Mouse (Mus musculus) midbrain, embryonic 10.5 days (tissue): Measurements from ENCODE around the gene Rps19. TPM values are rescaled to one million over a fixed set of nuclear protein-coding genes. Genes with fewer than 3 reads are reported as not detected.

Experiments
- DNase-seq: peaks from one replicate; pipeline ENCODE4 v3.0.0-alpha.2; 2017; ENCODE audit warnings: low spot score
- H3K27ac ChIP-seq: fragments of 300-500 bp; sonication (generic); replicated peaks from 2 replicates; pipeline ENCODE4 v1.5.1; 2016; ENCODE audit warnings: mild to moderate bottlenecking
- H3K27me3 ChIP-seq: fragments of 300-500 bp; sonication (generic); 2 replicates; pipeline ENCODE4 v1.6.1; 2016; ENCODE audit warnings: low read depth, mild to moderate bottlenecking; ENCODE audit not compliant: poor library complexity, severe bottlenecking
- H3K36me3 ChIP-seq: fragments of 300-500 bp; sonication (generic); 2 replicates; pipeline ENCODE4 v1.6.1; 2016; ENCODE audit warnings: mild to moderate bottlenecking, moderate library complexity
- H3K4me1 ChIP-seq: fragments of 300-500 bp; sonication (generic); 2 replicates; pipeline ENCODE4 v1.6.1; 2016
- H3K4me3 ChIP-seq: fragments of 300-500 bp; sonication (generic); 2 replicates; pipeline ENCODE4 v1.5.1; 2016; ENCODE audit warnings: mild to moderate bottlenecking, moderate library complexity
- H3K9me3 ChIP-seq: fragments of 300-500 bp; sonication (generic); replicated peaks from 2 replicates; pipeline ENCODE4 v1.6.1; 2016; ENCODE audit warnings: mild to moderate bottlenecking
- WGBS: fragments of 180-500 bp; shearing (Covaris S2); methylation state at CpG from one replicate; pipeline ENCODE4 v1.1.7; 2016; 5-methylcytosine and 5-hydroxymethylcytosine counted together
- polyA plus RNA-seq: library from polyadenylated mRNA; unstranded; fragments of >200 nt; fragmentation: Nextera tagmentation; extraction: Ambion mirVana; gene quantifications from 2 replicates; pipeline ENCODE4 v1.2.1, GENCODE M21; 2016

The Rps19 gene
- polyA plus RNA-seq, 1 experiment from 2014 or later, result 2,205 TPM

DNA sequence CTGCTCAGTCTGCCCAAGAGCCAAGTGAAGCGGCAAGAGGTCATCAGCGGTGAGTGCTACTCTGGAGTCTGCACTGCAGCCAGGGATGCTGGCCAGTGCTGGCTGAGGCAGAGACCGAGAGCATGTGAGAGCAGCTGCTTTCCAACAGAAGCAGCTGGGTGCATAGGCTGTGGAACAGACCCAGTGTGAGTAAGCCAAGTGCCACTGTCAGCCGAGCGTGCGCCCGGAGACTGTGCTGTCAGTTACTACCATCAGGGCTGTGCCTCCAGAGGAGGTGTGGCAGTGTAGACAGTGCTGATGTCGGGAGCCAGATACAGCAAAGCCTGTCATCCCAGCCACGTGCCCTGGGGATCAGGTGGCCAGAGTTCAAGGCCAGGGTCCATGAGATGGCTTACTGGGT is 35.6 kb downstream of the Rps19 start:
- no peaks in the 10 kb centered on the region for H3K27me3 ChIP-seq
- no peak for DNase-seq
- 91% methylated on average over 9 of the region's 9 CpGs for WGBS
- no peak overlapping the region for H3K4me3 ChIP-seq
- peaks cover 2% of the 10 kb centered on the region; the same call in 1 of the 2 replicates for H3K9me3 ChIP-seq
- H3K27ac ChIP-seq, result no peak overlapping the region
- peaks cover 82% of the 10 kb centered on the region for H3K36me3 ChIP-seq
- no peaks in the 10 kb centered on the region for H3K4me1 ChIP-seq

GRCm38 (mm10) chr7:24930475-24930874 is 46.3 kb downstream of the Rps19 start:
- no peak for DNase-seq
- no peak overlapping the region for H3K27ac ChIP-seq
- no peaks in the 10 kb centered on the region for H3K9me3 ChIP-seq
- H3K36me3 ChIP-seq, result peaks cover 23% of the 10 kb centered on the region
- peaks cover 52% of the 10 kb centered on the region for H3K4me1 ChIP-seq
- WGBS, result 55% methylated on average over 6 of the region's 6 CpGs
- peak overlapping the region; percentile 30; the same call in 1 of the 2 replicates for H3K4me3 ChIP-seq
- peaks cover 86% of the 10 kb centered on the region for H3K27me3 ChIP-seq

DNA sequence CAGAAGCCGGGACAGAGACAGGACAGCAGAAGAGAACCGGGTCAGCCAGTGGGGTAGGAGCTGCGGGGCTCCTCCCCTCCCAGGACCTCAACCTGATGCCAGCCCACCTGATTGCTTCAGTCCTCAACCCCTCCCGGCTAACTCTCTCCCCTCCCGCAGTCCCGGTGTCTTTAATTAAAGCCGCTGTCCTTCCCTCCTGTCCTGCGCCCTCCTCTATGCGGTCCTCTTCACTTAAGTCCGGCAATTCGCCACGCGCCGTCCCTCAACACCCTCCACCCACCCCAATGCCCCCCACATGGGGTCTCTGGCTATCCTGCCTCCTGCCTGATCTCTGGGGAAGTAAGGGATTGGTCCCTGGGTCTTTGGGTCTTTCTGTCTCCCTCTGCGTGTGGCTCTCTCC is 47.5 kb downstream of the Rps19 start:
- DNase-seq, result no peak
- WGBS, result under 1% methylated on average over 15 of the region's 15 CpGs
- Histone ChIP-seq H3K4me1 (peaks cover 56% of the 10 kb centered on the region), H3K27ac (no peak overlapping the region), H3K36me3 (peaks cover 11% of the 10 kb centered on the region), H3K27me3 (peaks cover 98% of the 10 kb centered on the region), H3K4me3 (peak overlapping the region; percentile 30), H3K9me3 (no peaks in the 10 kb centered on the region)

Other genes with a start within 250 kb of the Rps19 start
- gene Lypd3, start 247.8 kb upstream of the Rps19 start, polyA plus RNA-seq, result 0.32 and 0.36 TPM in 2 replicates
- not detected in 2 replicates for gene Tex101, start 207.7 kb upstream of the Rps19 start, polyA plus RNA-seq
- gene BC049730, start 175.1 kb upstream of the Rps19 start, polyA plus RNA-seq, result not detected in 2 replicates
- gene Gm4763, start 157.5 kb upstream of the Rps19 start, polyA plus RNA-seq, result not detected in 2 replicates
- gene Cd177, start 124.1 kb upstream of the Rps19 start, polyA plus RNA-seq, result not detected in 2 replicates
- gene Ceacam10, start 107.2 kb upstream of the Rps19 start, polyA plus RNA-seq, result not detected in 2 replicates
- gene Gm9844, start 22.2 kb upstream of the Rps19 start, polyA plus RNA-seq, result 15.7 and 17.2 TPM in 2 replicates
- gene Lypd4, start 14.4 kb upstream of the Rps19 start, polyA plus RNA-seq, result not detected in 2 replicates
- 0.14 TPM in 1 of 2 replicates, not detected in the other for gene Dmrtc2, start 14.3 kb upstream of the Rps19 start, polyA plus RNA-seq
- 0.15 and 0.23 TPM in 2 replicates for gene Cd79a, start 13.0 kb downstream of the Rps19 start, polyA plus RNA-seq
- gene Arhgef1, start 18.5 kb downstream of the Rps19 start, polyA plus RNA-seq, result 60.4 and 62.5 TPM in 2 replicates
- gene Gm4881, start 60.1 kb downstream of the Rps19 start, polyA plus RNA-seq, result 0.63 and 0.81 TPM in 2 replicates
- 89.0 and 109 TPM in 2 replicates for gene Rabac1, start 88.4 kb downstream of the Rps19 start, polyA plus RNA-seq
- 11.1 and 27.0 TPM in 2 replicates for gene Atp1a3, start 121.6 kb downstream of the Rps19 start, polyA plus RNA-seq
- 5.4 and 7.5 TPM in 2 replicates for gene Grik5, start 188.0 kb downstream of the Rps19 start, polyA plus RNA-seq
- 44.4 and 45.3 TPM in 2 replicates for gene Zfp574, start 188.2 kb downstream of the Rps19 start, polyA plus RNA-seq